Mouse (Mus musculus): ENCODE data around the gene Kalrn.

DNA sequence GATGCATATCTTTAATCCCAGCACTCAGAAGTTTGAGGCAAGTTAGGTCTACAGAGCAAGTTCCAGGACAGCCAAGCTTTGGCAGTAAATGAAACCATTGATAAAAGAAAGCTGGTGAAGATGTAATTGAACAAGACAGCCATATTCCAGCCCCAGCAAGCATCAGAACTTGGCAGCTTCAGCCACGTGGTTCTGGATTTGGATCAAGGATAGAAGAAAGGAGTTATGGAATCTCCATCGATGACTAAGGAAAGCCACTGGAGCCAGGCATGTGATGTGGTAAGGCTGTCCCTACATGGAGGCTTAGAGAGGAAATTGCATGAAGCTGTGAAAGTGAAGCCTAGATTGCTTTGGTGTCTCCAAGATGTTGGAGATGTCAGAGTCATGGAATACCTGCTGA is 40.7 kb upstream of the Kalrn start:
- no peak for TF ChIP-seq TAL1 (IDR thresholded peaks at IDR 0.05; ENCODE audit: low read length)
- TF ChIP-seq GATA1 (IDR thresholded peaks at IDR 0.05; ENCODE audit: low read length), result no peak
